Mouse (Mus musculus) myocyte (in vitro differentiated cells): Measurements from ENCODE around the gene Gucy1a1. TPM values are rescaled to one million over a fixed set of nuclear protein-coding genes. Genes with fewer than 3 reads are reported as not detected.

ENCODE experiments used
- H3K27me3 ChIP-seq: one replicate; pipeline ENCODE4 v1.6.1; 2011; ENCODE audit not compliant: control insufficient read depth, insufficient read depth, insufficient read length
- H3K36me3 ChIP-seq: one replicate; pipeline ENCODE4 v1.6.1; 2011; ENCODE audit not compliant: control insufficient read depth, insufficient read depth
- H3K4me2 ChIP-seq: one replicate; pipeline ENCODE4 v1.6.1; 2011; ENCODE audit warnings: low read depth, control low read depth
- H3K4me3 ChIP-seq: one replicate; pipeline ENCODE4 v1.5.1; 2011; ENCODE audit warnings: mild to moderate bottlenecking, control low read depth, moderate library complexity
- H3K79me2 ChIP-seq: one replicate; pipeline ENCODE4 v1.6.1; 2011; ENCODE audit not compliant: control insufficient read depth, insufficient read depth
- H3ac ChIP-seq: one replicate; pipeline ENCODE4 v1.6.1; 2011; ENCODE audit not compliant: control insufficient read depth, insufficient read length
- CEBPB ChIP-seq: IDR thresholded peaks from 2 replicates; pipeline ENCODE4 v1.6.1; 2011; ENCODE audit warnings: mild to moderate bottlenecking, moderate library complexity; ENCODE audit not compliant: poor library complexity, insufficient read depth, severe bottlenecking
- E2F4 ChIP-seq: IDR thresholded peaks from one replicate; pipeline ENCODE4 v1.6.1; 2011; ENCODE audit warnings: mild to moderate bottlenecking, control low read depth, moderate library complexity; ENCODE audit not compliant: insufficient read depth
- MAX ChIP-seq: IDR thresholded peaks from one replicate; pipeline ENCODE4 v1.6.1; 2011; ENCODE audit warnings: low read depth, mild to moderate bottlenecking, control low read depth
- MYOD1 ChIP-seq, 3 experiments: IDR thresholded peaks; one replicate each; pipeline ENCODE4 v1.6.1; 2011; ENCODE audit warnings: control low read depth in 2 of 3, low read depth in 2 of 3, mild to moderate bottlenecking in 2 of 3, moderate library complexity in 1 of 3; ENCODE audit not compliant: insufficient read length in 2 of 3, control insufficient read depth in 1 of 3
- MYOG ChIP-seq, 3 experiments: IDR thresholded peaks; one replicate each; pipeline ENCODE4 v1.6.1; 2011; ENCODE audit warnings: control low read depth in 2 of 3, low read depth in 2 of 3, mild to moderate bottlenecking in 2 of 3; ENCODE audit not compliant: insufficient read length in 2 of 3, control insufficient read depth in 1 of 3, insufficient read depth in 1 of 3
- POLR2A ChIP-seq: IDR thresholded peaks from one replicate; pipeline ENCODE4 v1.6.1; 2011; ENCODE audit warnings: low read depth, mild to moderate bottlenecking, control low read depth, moderate library complexity; ENCODE audit not compliant: insufficient read length
- POLR2AphosphoS2 ChIP-seq: IDR thresholded peaks from one replicate; pipeline ENCODE4 v1.6.1; 2011; ENCODE audit warnings: low read depth, control low read depth; ENCODE audit not compliant: insufficient read length
- REST ChIP-seq: IDR thresholded peaks from one replicate; pipeline ENCODE4 v1.6.1; 2011; ENCODE audit warnings: mild to moderate bottlenecking, control low read depth, moderate library complexity; ENCODE audit not compliant: insufficient read depth, insufficient read length
- SRF ChIP-seq: IDR thresholded peaks from one replicate; pipeline ENCODE4 v1.6.1; 2011; ENCODE audit warnings: low read depth; ENCODE audit not compliant: control insufficient read depth, insufficient read length
- TCF12 ChIP-seq: IDR thresholded peaks from one replicate; pipeline ENCODE4 v1.6.1; 2011; ENCODE audit warnings: mild to moderate bottlenecking, control low read depth; ENCODE audit not compliant: poor library complexity, insufficient read depth, severe bottlenecking
- TCF3 ChIP-seq: IDR thresholded peaks from one replicate; pipeline ENCODE4 v1.6.1; 2011; ENCODE audit warnings: low read depth, control low read depth; ENCODE audit not compliant: insufficient read length
- USF1 ChIP-seq: IDR thresholded peaks from one replicate; pipeline ENCODE4 v1.6.1; 2011; ENCODE audit warnings: low read depth, mild to moderate bottlenecking, control low read depth, moderate library complexity
- polyA plus RNA-seq: library from polyadenylated mRNA; unstranded; fragments of >200 nt; fragmentation: generic; extraction: Trizol; gene quantifications from one replicate; pipeline ENCODE4 v1.2.1, GENCODE M21; 2012; ENCODE audit warnings: missing spikeins

Gucy1a1 gene
- polyA plus RNA-seq, 1 experiment: not detected

DNA sequence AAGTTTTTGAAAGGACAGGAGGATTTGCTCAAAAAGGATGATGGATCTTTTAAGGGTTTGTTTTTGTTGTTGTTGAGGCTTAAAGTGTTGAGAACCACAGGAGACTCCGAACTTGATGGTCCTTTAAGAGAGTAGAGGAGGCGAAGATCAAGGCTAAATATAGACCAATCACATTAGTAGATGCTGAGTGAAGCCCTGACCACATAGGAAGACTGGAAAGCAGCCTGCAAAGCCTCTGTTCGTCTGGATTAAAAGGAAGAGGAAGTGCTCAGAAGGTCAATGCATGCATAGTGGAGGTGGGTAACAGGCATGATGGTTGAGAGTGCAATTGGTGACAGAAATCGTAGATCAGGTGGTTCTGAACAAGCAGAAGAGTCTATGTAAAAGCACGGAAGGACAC lies 4.8 kb downstream of the Gucy1a1 start:
- no peak overlapping the region for H3ac ChIP-seq

GRCm38 (mm10) chr3:82138002-82138667 lies 7.5 kb downstream of the Gucy1a1 start:
- TF ChIP-seq MAX (no peak), MYOD1 (IDR thresholded peaks at IDR 0.05; ENCODE audit: control insufficient read depth in 1 of 3, insufficient read length in 2 of 3, low read depth in 2 of 3) (no peak), MYOG (IDR thresholded peaks at IDR 0.05; ENCODE audit: control insufficient read depth in 1 of 3, insufficient read depth in 1 of 3, insufficient read length in 2 of 3, low read depth in 2 of 3) (no peak)
- H3K27me3 ChIP-seq: no peaks in the 10 kb centered on the region
- no peak overlapping the region for H3ac ChIP-seq
- no peaks in the 10 kb centered on the region for H3K79me2 ChIP-seq
- no peak overlapping the region for H3K4me3 ChIP-seq
- H3K36me3 ChIP-seq: no peaks in the 10 kb centered on the region
- H3K4me2 ChIP-seq: no peak overlapping the region

More for the DNA sequence above, 4.8 kb downstream of the Gucy1a1 start:
- TF ChIP-seq MYOG (IDR thresholded peaks at IDR 0.05; ENCODE audit: control insufficient read depth in 1 of 3, insufficient read depth in 1 of 3, insufficient read length in 2 of 3, low read depth in 2 of 3) (no peak), SRF (no peak), POLR2AphosphoS2 (no peak), POLR2A (no peak), USF1 (no peak), E2F4 (no peak), CEBPB (no peak), TCF12 (no peak), REST (no peak), MAX (no peak), MYOD1 (IDR thresholded peaks at IDR 0.05; ENCODE audit: control insufficient read depth in 1 of 3, insufficient read length in 2 of 3, low read depth in 2 of 3) (no peak), TCF3 (no peak)
- Histone ChIP-seq H3K79me2 (no peaks in the 10 kb centered on the region), H3K4me2 (no peak overlapping the region), H3K27me3 (no peaks in the 10 kb centered on the region), H3K4me3 (no peak overlapping the region), H3K36me3 (no peaks in the 10 kb centered on the region)

DNA sequence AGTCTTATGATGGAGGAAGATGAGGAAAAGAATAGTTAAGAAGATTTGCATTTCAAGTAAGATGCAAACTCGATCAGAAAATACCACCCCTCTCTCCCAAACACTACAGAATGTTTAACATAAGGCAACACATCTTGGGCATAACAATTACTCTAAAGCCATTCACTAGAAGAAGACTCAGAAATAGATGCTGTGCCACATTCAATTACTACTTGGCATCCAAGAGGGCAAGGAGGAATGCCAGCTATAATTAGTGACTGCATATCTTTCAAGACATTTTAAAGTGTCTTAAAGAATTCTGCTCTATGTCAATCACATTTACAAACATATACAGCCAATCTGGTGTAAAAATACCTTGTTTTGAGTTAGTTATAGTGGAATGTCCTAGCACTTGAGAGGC lies 10.1 kb downstream of the Gucy1a1 start:
- H3K36me3 ChIP-seq: no peaks in the 10 kb centered on the region
- no peak overlapping the region for H3K4me2 ChIP-seq
- TF ChIP-seq POLR2AphosphoS2: no peak
- TF ChIP-seq MAX: no peak
- TF ChIP-seq USF1: no peak
- H3ac ChIP-seq: no peak overlapping the region
- no peaks in the 10 kb centered on the region for H3K79me2 ChIP-seq
- no peak overlapping the region for H3K4me3 ChIP-seq
- H3K27me3 ChIP-seq: no peaks in the 10 kb centered on the region

GRCm38 (mm10) chr3:82129258-82129657 lies 16.3 kb downstream of the Gucy1a1 start:
- no peak overlapping the region for H3K4me3 ChIP-seq
- H3K36me3 ChIP-seq: no peaks in the 10 kb centered on the region
- H3K79me2 ChIP-seq: no peaks in the 10 kb centered on the region
- H3ac ChIP-seq: no peak overlapping the region
- H3K27me3 ChIP-seq: no peaks in the 10 kb centered on the region
- TF ChIP-seq E2F4 (no peak), TCF3 (no peak), CEBPB (no peak)
- no peak overlapping the region for H3K4me2 ChIP-seq

DNA sequence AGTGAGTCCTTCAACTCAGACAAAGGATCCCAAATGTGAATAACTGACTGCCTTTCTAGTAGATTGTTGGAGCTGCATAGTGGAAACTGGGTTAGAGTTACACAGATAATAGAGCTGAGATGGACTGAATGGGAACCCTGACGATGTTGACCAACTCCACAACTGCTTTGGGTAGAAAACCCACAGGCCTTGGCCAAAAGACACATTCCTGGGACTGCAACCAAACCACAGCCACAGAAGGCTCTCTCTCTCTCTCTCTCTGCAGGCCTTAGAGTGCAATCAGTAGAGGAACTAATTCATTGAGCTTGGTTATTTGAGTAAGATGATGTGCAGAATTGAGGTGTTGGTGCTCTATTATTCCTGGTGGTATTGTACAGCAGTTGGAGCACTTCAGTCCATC lies 21.0 kb downstream of the Gucy1a1 start:
- TF ChIP-seq POLR2A (no peak), TCF12 (no peak), REST (no peak), MYOG (IDR thresholded peaks at IDR 0.05; ENCODE audit: control insufficient read depth in 1 of 3, insufficient read depth in 1 of 3, insufficient read length in 2 of 3, low read depth in 2 of 3) (no peak), E2F4 (no peak), USF1 (no peak), SRF (no peak), POLR2AphosphoS2 (no peak), CEBPB (no peak), TCF3 (no peak), MYOD1 (IDR thresholded peaks at IDR 0.05; ENCODE audit: control insufficient read depth in 1 of 3, insufficient read length in 2 of 3, low read depth in 2 of 3) (no peak), MAX (no peak)
- H3K4me3 ChIP-seq: no peak overlapping the region

More for the DNA sequence above, 21.0 kb downstream of the Gucy1a1 start:
- Histone ChIP-seq H3K79me2 (no peaks in the 10 kb centered on the region), H3ac (no peak overlapping the region), H3K27me3 (no peaks in the 10 kb centered on the region), H3K4me2 (no peak overlapping the region), H3K36me3 (no peaks in the 10 kb centered on the region)
